Mouse (Mus musculus): ENCODE results near the gene Kpna6. TPM values are rescaled to one million over a fixed set of nuclear protein-coding genes. Genes with fewer than 3 reads are reported as not detected.

Kpna6 gene
- polyA plus RNA-seq, 1 experiment from 2014 or later, result 16.5 TPM

DNA sequence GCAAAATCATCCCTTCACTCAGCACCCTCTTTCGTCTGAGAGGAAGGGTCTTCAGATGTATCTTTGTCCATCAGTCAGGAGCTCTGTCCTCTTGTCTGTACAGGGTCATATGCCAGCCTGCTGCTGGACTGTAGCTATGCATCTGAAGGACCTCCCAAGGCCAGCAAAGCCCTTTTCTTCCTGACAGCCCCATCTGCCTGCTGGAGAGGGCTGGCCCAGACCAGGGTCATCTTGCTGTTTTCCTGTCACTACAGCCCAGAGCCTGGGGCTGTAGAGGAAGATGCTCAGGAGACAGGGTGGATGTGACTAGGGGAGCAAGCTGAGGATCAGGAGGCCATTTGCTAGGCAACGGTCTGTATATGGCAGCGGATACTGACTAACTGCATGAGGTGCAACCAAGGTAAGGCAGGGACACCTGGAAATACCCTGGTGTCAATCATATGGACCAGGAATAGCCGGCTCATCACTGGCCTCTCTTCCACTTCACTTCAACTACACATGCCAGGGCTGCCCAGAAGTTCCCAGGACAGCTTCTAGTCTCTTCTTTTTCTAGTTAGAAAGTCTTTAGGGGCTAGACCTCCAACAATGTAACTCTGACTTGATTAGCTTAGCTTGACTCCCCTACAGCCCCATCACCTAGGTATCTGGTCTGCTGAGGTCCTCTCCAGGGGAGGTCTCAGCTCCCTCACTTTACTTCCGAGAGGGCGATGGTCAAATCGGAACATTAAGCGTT, 49.6 kb downstream of the Kpna6 start:
- H3K9ac ChIP-seq (ENCODE audit: low read length), result peak overlapping the region; percentile 78
- H3K27me3 ChIP-seq (replicated peaks; ENCODE audit: control insufficient read depth, insufficient read depth, low read length), result no peaks in the 10 kb centered on the region
- WGBS, result 24% methylated on average over 8 of the region's 8 CpGs
- no peaks in the 10 kb centered on the region for H3K9me3 ChIP-seq (replicated peaks; ENCODE audit: control insufficient read depth, low read length)
- DNase-seq (ENCODE audit: low spot score) (no peak), ATAC-seq (no peak)
- peak overlapping the region; percentile 48 for H3K4me3 ChIP-seq (ENCODE audit: low read depth, low read length)
- peaks cover 28% of the 10 kb centered on the region for H3K4me1 ChIP-seq (ENCODE audit: control insufficient read depth, insufficient read depth, low read length)
- peaks cover 31% of the 10 kb centered on the region for H3K36me3 ChIP-seq (ENCODE audit: control insufficient read depth, insufficient read depth, low read length)
- peak overlapping the region; percentile 70 for H3K4me2 ChIP-seq (ENCODE audit: low read length)
- peak overlapping the region; percentile 86 for H3K27ac ChIP-seq (ENCODE audit: low read depth, low read length)

DNA sequence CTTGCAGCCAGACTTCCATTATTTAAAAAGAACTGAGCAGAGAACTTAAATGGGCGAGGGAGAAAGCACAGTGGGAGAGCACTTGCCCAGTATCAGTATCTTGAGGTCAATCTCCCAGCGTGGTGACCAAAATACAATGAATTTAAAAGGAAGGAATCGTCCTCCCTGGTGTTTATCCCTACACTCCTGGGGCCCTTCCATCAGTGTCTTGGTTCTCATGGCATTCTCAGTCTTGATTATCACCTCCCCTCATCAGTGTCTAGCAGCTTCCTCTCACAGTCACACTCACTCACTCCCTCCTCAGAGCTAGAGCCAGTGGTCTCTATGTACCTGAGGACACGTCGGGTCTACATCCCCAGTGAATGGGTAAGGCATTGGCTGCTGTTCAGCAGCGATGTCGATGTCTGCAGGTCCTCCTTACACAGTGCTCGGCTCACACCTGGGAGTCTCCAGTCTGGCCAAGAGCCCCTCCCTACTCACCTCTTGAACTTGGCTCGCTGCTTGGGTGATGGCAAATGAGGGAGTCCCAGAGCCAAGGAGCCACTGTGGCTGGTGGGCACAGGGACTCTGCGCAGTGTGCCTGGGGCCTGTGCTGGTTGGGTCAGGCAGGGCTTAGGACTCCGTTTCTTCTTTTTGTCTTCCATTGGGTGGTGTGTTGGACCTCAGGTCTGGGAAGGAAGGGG, 50.3 kb downstream of the Kpna6 start:
- H3K4me2 ChIP-seq (ENCODE audit: low read length), result peak overlapping the region; percentile 70
- ATAC-seq (no peak), DNase-seq (ENCODE audit: low spot score) (no peak)
- H3K9me3 ChIP-seq (replicated peaks; ENCODE audit: control insufficient read depth, low read length), result no peaks in the 10 kb centered on the region
- peak overlapping the region; percentile 48; the same call in 1 of the 2 replicates for H3K4me3 ChIP-seq (ENCODE audit: low read depth, low read length)
- H3K4me1 ChIP-seq (ENCODE audit: control insufficient read depth, insufficient read depth, low read length), result peaks cover 28% of the 10 kb centered on the region
- peak overlapping the region; percentile 78 for H3K9ac ChIP-seq (ENCODE audit: low read length)
- H3K36me3 ChIP-seq (ENCODE audit: control insufficient read depth, insufficient read depth, low read length), result peaks cover 24% of the 10 kb centered on the region
- H3K27ac ChIP-seq (ENCODE audit: low read depth, low read length), result 0 out of 2 replicates have a peak overlapping the region, but pooled peaks have one; percentile 17
- WGBS, result 78% methylated on average over 11 of the region's 11 CpGs
- H3K27me3 ChIP-seq (replicated peaks; ENCODE audit: control insufficient read depth, insufficient read depth, low read length), result no peaks in the 10 kb centered on the region

DNA sequence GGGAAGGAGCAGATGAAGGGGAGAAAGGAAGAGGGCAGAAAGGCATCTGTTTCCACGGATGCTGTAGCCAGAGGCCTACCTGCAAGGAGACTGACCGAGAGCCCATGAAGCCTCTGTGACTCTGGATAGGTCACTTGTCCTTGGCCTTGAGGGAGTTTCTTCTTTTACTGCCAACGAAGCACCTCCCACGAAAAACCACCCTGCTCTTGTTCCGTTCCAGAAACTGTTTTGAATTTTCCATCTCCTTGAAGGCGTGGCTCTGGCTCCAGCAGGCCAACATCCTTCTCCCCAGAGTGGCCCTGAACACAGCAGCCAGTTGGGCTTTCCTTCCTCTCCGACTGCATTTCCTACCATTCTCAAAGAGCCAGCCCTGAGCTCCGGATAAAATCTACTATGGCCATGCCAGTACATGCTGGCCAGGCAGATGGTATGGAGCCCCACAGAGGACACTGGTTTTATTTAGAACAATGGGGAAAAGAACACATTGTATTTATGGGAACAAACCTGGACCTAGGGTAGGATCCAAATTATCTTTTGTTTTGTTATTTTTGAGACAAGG, 51.2 kb downstream of the Kpna6 start:
- DNase-seq (ENCODE audit: low spot score), result no peak
- H3K4me1 ChIP-seq (ENCODE audit: control insufficient read depth, insufficient read depth, low read length), result peaks cover 28% of the 10 kb centered on the region
- H3K36me3 ChIP-seq (ENCODE audit: control insufficient read depth, insufficient read depth, low read length), result peaks cover 23% of the 10 kb centered on the region
- ATAC-seq, result no peak
- H3K4me2 ChIP-seq (ENCODE audit: low read length), result no peak overlapping the region
- no peaks in the 10 kb centered on the region for H3K27me3 ChIP-seq (replicated peaks; ENCODE audit: control insufficient read depth, insufficient read depth, low read length)
- 93% methylated on average over 8 of the region's 8 CpGs for WGBS
- H3K4me3 ChIP-seq (ENCODE audit: low read depth, low read length), result no peak overlapping the region
- H3K27ac ChIP-seq (ENCODE audit: low read depth, low read length), result no peak overlapping the region
- H3K9me3 ChIP-seq (replicated peaks; ENCODE audit: control insufficient read depth, low read length), result no peaks in the 10 kb centered on the region
- no peak overlapping the region for H3K9ac ChIP-seq (ENCODE audit: low read length)

DNA sequence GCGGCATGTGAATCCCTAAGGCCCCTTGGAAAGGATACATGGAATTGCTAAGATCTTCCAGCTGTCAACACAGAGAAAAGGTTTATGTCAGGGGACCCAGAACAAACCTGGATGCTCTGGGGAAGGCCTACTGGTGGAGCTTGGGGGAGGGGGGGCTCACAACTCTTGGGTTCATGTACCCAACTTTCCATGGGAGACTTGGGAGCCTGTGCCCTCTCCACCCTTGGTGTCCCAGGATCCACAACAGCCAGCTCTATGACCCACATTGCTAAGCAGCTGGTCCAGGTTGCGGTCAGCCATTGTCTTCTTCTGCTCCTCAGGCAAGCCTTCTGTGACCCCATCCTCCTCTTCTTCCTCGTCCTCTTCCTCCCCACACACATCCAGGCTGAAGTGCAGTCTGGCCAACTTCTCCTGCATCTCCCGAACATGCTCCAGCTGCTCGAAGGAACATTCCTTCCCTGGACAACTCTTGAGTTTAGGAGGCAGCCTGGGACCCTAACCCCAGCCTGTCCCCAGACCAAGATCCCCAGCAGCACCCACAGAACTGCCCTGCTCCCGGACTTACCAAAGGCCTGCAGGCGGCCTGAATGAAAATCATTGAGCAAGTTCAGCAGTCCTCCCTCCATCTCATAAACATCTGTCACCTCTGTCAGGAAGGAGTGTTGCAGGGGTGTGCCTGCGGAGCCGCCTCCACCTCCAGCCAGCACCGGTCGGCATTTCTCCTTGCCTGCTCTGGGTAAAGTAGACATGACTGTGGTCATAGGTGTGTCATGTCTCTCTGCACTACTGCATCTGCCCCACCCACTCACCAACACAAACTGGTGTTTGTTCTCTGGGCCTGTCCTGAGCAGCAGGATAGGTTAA, 51.9 kb downstream of the Kpna6 start:
- Histone ChIP-seq H3K4me2 (ENCODE audit: low read length) (no peak overlapping the region), H3K36me3 (ENCODE audit: control insufficient read depth, insufficient read depth, low read length) (peaks cover 17% of the 10 kb centered on the region; the same call in 1 of the 2 replicates), H3K4me1 (ENCODE audit: control insufficient read depth, insufficient read depth, low read length) (peaks cover 28% of the 10 kb centered on the region), H3K27ac (ENCODE audit: low read depth, low read length) (no peak overlapping the region), H3K27me3 (replicated peaks; ENCODE audit: control insufficient read depth, insufficient read depth, low read length) (no peaks in the 10 kb centered on the region), H3K4me3 (ENCODE audit: low read depth, low read length) (no peak overlapping the region), H3K9me3 (replicated peaks; ENCODE audit: control insufficient read depth, low read length) (no peaks in the 10 kb centered on the region), H3K9ac (ENCODE audit: low read length) (no peak overlapping the region)
- 89% methylated on average over 11 of the region's 11 CpGs for WGBS
- ATAC-seq (no peak), DNase-seq (ENCODE audit: low spot score) (no peak)

DNA sequence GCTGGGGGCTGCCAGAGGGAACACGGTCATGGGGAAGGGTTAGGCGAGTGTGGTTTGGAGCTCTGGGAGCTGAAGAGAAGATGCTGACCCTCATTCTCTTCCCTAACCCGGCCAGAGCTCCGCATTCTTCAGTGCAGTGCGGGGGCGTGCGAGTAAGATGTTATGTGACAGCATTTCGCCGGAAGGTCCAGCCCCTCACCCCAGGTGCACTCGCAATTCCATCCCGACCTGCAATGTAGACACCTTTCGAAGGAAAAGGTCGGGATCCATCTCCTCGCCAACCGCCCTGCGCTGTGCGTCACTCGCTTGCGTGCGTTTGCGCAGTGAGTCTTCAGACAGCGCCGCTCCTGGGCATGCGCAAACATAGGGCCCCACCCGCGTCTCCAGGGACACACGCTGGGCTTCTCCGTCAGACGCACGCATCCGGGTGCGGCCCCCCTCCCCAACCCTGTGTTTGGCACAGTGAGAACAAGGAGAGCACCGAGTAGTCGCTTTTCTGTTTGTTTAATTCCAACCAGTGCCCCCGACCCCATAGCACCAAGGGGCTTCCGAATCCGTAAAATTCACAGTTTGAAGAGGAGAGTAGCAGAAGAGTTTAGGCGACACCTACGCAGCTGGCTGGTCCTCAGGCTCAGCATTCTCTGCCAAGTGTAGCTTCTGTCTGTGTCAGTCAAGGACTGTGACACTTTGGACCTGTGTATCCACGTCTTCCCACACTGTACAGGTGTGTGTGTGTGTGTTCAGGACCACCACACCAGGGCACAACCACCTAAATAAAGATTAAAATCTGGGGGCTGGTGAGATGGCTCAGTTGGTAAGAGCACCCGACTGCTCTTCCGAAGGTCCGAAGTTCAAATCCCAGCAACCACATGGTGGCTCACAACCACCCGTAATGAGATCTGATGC, 53.5 kb downstream of the Kpna6 start, which contains the start of gene Iqcc:
TSS of gene Iqcc (minus strand) at position 314 of the 906 bp plus-strand sequence.
- H3K36me3 ChIP-seq (ENCODE audit: control insufficient read depth, insufficient read depth, low read length), result peaks cover 17% of the 10 kb centered on the region; the same call in 1 of the 2 replicates
- peak; percentile 91 for ATAC-seq
- WGBS, result 4% methylated on average over 43 of the region's 44 CpGs
- no peaks in the 10 kb centered on the region for H3K27me3 ChIP-seq (replicated peaks; ENCODE audit: control insufficient read depth, insufficient read depth, low read length)
- peak within 1 kb of the TSS; percentile 93 for H3K4me2 ChIP-seq (ENCODE audit: low read length)
- H3K4me3 ChIP-seq (ENCODE audit: low read depth, low read length), result peak within 1 kb of the TSS; percentile 65
- DNase-seq (ENCODE audit: low spot score), result peak; percentile 97
- H3K4me1 ChIP-seq (ENCODE audit: control insufficient read depth, insufficient read depth, low read length), result peaks cover 18% of the 10 kb centered on the region
- no peaks in the 10 kb centered on the region for H3K9me3 ChIP-seq (replicated peaks; ENCODE audit: control insufficient read depth, low read length)
- H3K9ac ChIP-seq (ENCODE audit: low read length), result peak within 1 kb of the TSS; percentile 91
- H3K27ac ChIP-seq (ENCODE audit: low read depth, low read length), result peak within 1 kb of the TSS; percentile 84

DNA sequence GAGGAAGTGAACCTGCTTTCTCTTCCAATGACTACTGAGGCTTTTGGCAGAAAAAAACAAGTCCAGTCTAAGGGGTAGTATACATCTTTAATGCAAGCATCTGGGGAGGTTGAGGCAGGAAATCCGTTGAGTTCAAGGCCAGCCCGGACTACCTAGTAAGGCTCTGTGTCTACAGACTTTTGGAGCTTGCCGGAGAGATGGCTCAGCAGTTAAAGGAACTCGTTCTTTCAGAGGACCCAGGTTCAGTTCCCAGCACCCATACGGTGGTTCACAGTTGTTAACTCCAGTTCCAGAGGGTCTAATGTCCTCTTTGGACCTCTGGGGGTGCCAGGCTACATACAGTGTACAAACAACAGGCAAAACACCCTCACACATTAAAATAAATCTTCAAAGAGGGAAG, 54.5 kb downstream of the Kpna6 start:
- DNase-seq (ENCODE audit: low spot score) (no peak), ATAC-seq (no peak)
- no peaks in the 10 kb centered on the region for H3K9me3 ChIP-seq (replicated peaks; ENCODE audit: control insufficient read depth, low read length)
- H3K27me3 ChIP-seq (replicated peaks; ENCODE audit: control insufficient read depth, insufficient read depth, low read length), result no peaks in the 10 kb centered on the region
- peak overlapping the region; percentile 93 for H3K4me2 ChIP-seq (ENCODE audit: low read length)
- no peak overlapping the region for H3K27ac ChIP-seq (ENCODE audit: low read depth, low read length)
- H3K4me3 ChIP-seq (ENCODE audit: low read depth, low read length), result peak overlapping the region; percentile 65
- WGBS, result 98% methylated on average over 5 of the region's 5 CpGs
- H3K4me1 ChIP-seq (ENCODE audit: control insufficient read depth, insufficient read depth, low read length), result peaks cover 16% of the 10 kb centered on the region
- peaks cover 17% of the 10 kb centered on the region; the same call in 1 of the 2 replicates for H3K36me3 ChIP-seq (ENCODE audit: control insufficient read depth, insufficient read depth, low read length)
- peak overlapping the region; percentile 91 for H3K9ac ChIP-seq (ENCODE audit: low read length)

DNA sequence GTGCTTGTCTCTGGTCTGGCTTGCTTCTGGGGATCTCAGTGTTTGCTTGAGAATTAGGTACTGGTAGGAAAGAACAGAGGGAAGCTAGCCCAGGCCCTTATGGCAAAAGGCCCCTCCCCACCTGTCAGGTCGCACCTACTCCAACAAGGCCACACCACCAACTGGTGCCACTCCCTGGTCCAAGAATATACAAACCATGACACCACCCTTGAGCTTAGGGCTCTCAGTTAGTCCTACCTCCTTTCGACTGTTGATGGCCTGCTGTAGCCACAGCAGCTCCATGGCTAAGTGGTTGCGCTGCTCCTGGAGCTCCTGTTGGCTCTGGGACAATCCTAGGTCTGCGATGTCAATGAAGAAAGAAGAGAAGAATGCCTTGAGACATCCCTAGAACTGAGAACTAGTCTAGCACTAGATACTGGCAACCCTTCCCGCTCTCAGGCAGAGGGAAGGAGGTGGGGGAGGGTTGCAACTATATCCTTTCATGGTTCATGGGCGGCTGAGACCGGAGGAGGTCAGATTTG, 55.4 kb downstream of the Kpna6 start:
- 97% methylated on average over 7 of the region's 7 CpGs for WGBS
- no peaks in the 10 kb centered on the region for H3K9me3 ChIP-seq (replicated peaks; ENCODE audit: control insufficient read depth, low read length)
- no peak for DNase-seq (ENCODE audit: low spot score)
- H3K27ac ChIP-seq (ENCODE audit: low read depth, low read length), result no peak overlapping the region
- no peak overlapping the region for H3K9ac ChIP-seq (ENCODE audit: low read length)
- H3K4me3 ChIP-seq (ENCODE audit: low read depth, low read length), result no peak overlapping the region
- H3K4me1 ChIP-seq (ENCODE audit: control insufficient read depth, insufficient read depth, low read length), result peaks cover 8% of the 10 kb centered on the region
- peaks cover 17% of the 10 kb centered on the region; the same call in 1 of the 2 replicates for H3K36me3 ChIP-seq (ENCODE audit: control insufficient read depth, insufficient read depth, low read length)
- H3K4me2 ChIP-seq (ENCODE audit: low read length), result no peak overlapping the region
- ATAC-seq, result no peak
- no peaks in the 10 kb centered on the region for H3K27me3 ChIP-seq (replicated peaks; ENCODE audit: control insufficient read depth, insufficient read depth, low read length)

Measured in forebrain, embryonic 14.5 days (tissue).